Mouse (Mus musculus) thymus, adult 18-20 months (tissue): Measurements from ENCODE around the gene Srgap2.
"Not testable (repeated sequence)": the region's sequence is repeated elsewhere in the genome, so short reads cannot be mapped to it uniquely, and the experiment has no call there.

ENCODE experiments used
- DNase-seq, 2 experiments: peaks; one replicate each; pipeline ENCODE4 v3.0.0; 2022; ENCODE audit warnings: mixed read lengths in 2 of 2

Srgap2 gene

GRCm38 (mm10) chr1:131331180-131331579, 196.0 kb downstream of the Srgap2 start:
- DNase-seq, result no peak

DNA sequence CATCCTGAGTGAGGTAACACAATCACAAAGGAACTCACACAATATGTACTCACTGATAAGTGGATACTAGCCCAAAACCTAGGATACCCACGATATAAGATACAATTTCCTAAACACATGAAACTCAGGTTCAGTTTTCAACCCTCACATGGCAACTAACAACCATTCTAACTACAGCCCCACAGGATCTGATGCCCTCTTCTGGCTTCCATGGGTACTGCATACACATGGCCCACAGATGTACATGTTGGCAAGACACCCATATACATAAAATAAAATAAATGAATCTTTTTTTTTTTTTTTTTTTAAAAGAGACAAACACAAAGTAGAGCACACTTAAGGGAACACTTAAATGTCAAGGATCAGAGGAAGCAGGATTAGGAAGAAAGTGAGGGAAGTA, 198.1 kb downstream of the Srgap2 start:
- DNase-seq, result not testable (repeated sequence)

GRCm38 (mm10) chr1:131327167-131327566, 200.0 kb downstream of the Srgap2 start:
- DNase-seq, result no peak

- DNase-seq, result no peak
Observed at GRCm38 (mm10) chr1:131324816-131325463, 202.2 kb downstream of the Srgap2 start.

DNA sequence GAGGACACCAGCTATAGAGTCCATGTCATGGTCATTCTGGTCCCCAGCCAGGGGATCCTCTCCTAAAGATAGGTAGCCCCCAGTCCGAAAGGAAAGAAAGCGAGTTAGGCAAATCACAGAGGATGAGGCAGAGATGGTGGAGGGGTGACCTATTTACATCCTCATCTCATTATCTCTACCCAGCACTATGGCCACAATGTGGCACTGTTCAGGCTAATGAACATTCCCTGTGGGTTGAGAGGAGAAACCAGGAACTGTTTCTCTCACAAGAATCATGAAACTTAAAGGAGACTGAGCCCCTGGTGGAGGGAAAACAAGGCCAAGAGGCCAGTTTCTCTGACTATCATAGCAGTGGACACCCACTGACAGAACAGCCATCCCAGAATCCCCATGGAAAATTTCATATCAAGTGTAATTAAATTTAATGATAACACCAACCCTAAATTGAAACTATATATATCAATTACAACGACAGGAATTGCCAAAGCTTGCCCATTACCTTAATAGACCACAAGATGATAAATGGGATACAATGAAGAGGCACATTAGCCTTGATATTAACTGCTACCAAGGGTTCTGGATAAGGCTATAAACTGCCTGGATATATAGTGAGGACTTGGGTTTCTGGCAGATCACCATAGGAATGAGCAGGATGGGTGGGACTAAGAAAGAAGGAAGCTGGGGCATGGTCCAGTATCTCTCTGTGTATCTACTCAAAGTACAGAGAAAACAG, 207.4 kb downstream of the Srgap2 start:
- DNase-seq, result no peak

DNA sequence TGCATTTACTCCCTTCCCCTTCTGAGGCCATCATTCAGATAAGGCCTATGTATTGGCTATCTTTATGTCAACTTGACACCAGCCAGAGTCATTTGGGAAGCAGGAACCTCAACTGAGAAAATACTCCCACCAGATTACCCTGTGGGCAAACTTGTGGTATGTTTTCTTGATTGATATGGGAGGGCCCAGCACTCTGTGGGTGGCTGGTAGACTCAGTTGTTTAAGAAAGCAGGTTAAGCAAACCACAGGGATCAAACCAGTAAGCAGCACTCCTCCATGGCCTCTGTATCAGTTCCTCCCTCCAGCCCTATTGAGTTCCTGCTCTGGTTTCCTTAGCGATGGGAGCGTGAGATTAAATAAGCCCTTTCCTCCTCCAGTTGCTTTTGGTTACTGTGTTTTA, 208.8 kb downstream of the Srgap2 start:
- DNase-seq, result no peak

DNA sequence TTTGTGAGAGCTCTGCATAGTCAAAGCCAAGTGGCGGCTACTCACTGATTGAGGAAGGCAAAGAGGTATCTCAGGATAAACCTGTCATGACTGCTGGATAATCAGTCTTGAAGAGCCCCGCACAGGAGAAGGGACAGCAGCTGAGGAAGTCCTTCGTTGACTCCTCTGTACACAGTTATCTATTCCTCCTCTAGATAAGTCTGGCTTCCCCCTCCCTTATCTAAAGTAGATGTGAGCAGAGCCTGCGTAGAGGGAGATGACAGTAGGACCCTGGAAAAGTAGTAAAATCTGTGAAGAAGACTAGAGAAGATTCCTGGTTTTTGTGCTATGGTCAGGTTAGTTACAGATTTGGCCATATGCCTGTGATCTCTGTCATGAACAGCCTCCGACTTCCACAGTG, 209.5 kb downstream of the Srgap2 start:
- no peak for DNase-seq

GRCm38 (mm10) chr1:131311284-131311683, 215.9 kb downstream of the Srgap2 start:
- no peak for DNase-seq

- no peak for DNase-seq
Observed at GRCm38 (mm10) chr1:131310237-131310818, 216.8 kb downstream of the Srgap2 start.

DNA sequence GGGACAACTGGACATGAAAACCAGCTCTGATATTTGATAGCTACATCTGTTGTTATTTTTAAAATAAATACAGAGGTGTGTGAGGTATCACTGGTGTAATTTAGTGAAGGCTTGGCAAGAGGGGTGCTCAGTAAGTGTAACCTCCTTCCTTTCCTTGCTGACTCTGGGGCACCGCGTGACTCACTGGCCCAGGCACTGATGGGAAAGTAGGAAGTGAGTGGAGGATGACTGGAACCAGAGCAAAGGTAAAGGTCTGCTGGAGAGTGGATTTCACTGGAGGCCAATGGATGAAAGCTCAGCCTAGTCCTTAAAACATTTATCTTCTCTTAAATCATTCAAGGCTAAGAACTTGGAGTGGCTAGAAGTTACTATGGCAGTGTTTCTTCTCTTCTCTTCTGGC, 226.4 kb downstream of the Srgap2 start:
- DNase-seq, result no peak

GRCm38 (mm10) chr1:131299788-131300187, 227.4 kb downstream of the Srgap2 start:
- no peak for DNase-seq

- no peak for DNase-seq
Observed at GRCm38 (mm10) chr1:131299240-131299639, 227.9 kb downstream of the Srgap2 start.

GRCm38 (mm10) chr1:131298171-131298570, 229.0 kb downstream of the Srgap2 start:
- DNase-seq, result no peak

- DNase-seq, result no peak
Observed at GRCm38 (mm10) chr1:131296726-131297125, 230.4 kb downstream of the Srgap2 start.

DNA sequence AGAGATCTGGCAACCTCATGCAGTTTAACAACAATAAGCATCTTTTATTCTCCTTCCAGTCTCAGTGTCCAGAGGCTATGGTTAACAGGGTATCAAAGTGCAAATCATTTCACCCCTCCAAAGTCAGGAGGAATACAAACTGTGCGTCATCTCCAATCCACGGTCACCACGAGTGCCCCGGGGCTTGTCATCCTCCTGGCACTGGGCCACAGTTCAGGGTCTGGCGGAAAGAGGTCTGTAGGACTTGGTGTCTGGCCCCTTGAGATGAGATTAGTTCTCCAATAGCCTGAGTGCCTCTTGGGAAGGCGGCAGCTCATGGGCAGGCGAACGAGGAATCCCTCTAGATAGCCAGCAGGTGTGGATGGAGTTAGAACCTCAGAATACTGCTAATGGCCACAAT, 232.0 kb downstream of the Srgap2 start:
- DNase-seq, result no peak

GRCm38 (mm10) chr1:131293922-131294250, 233.3 kb downstream of the Srgap2 start:
- DNase-seq, result no peak

DNA sequence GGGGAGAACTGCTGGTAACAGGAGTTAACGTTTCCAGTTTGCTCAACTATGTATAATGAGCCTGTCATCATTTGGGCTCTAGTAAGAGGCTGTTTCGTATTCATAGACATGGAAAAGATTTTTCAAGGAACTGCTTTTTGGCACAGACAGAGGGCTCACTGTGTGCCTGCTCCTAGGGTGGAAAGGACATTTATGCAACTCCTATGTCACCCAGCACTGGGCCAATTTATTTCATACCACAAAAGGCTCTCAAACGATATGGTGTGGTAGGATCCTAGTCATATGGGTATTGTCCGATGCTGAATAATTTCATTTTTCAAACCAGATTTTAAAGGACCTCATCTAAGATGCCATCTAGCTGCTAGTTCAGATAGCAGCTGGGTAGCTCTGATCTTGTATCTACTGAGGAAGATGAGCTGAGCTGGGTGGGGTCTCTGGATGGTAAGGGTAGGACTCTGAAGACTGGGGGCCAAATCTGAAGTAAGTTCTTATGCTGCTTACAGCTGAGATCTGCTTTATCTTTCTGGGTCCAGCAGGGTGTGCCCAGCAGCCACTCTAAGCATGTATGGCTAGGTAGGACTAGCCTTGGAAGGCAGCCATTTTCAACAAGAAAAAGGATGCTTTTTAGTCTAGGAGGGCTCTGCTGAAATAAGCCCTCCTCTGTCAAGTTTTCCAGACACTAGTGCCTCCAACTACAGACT, 233.8 kb downstream of the Srgap2 start:
- no peak for DNase-seq

DNA sequence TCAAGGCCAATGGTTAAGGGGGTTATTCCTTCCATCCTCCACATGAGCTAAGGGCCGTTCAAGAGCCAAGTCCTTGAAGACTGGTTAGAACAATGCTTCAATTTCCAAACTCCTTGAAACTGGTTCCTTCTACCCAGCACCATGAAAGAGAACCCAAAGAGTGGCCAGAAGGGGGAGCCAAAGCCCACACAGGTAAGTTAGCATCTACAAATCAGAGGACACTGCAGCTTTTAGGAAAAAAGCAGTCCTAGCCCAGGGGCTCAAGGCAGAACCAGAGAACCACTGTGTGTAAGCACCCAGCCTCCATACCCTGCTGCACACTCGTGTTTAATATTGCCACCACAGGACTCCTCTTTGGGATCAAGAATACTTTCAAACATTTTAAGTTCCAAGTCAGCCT, 236.5 kb downstream of the Srgap2 start:
- DNase-seq, result peak in 1 of 2 experiments; percentile 43

DNA sequence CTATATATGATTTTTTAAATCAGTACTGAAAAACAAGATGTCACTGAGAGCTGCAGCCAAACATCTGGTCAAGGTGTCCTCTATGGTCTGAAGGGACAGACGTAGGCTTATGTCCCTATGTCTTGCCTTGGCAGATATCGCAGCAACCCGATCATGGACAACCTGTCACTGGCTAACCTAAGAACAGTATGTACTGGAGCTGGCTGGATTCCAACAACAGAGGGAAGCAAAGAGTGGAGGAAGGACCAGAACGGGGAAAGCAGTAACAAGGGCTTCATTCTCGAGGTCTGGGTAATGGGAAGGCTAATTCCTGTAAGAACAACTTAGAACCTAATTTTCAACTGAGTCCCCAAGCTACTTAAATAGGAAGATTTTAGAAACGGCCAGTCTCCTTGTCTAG, 238.2 kb downstream of the Srgap2 start:
- DNase-seq, result no peak

DNA sequence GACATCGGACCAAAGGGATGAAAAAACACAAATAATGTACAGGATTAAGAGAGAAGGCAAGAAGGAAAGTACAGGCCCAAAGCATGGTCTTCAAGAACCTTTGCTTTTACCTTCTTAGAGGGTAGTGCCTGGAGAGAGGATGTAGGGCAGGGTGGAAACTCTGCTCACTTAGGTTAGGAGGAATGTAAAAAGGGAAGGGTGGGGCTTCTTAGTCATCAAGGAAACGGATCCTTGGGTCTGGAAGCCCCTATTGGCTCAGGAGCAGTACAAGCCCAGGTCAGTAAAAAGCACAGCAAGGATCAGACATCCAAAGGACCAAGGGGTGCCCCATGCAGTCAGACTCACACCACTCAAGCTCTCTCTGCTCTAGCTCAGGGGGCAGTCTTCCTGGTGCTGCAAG, 239.9 kb downstream of the Srgap2 start:
- DNase-seq, result no peak

DNA sequence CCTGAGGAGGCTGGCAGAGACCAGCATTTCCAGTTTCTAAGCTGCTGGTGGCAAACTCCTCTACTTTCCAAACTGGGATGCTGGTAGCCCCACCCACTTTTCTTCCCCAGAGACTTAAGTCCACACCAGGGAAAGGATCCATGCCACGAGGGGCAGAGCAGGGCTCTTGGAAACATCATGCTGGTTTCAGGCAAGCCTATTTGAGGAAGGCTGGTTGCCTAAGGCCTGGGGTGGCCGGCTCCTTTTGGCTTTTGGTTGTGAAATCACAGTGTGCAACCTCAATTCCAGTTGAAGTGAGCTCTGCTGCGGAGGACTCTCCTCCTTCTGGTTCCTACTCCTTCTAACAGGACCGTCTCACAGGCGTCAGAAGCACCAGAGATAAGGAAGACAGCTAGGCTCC, 240.3 kb downstream of the Srgap2 start:
- DNase-seq, result no peak

- no peak for DNase-seq
Observed at GRCm38 (mm10) chr1:131284616-131285015, 242.5 kb downstream of the Srgap2 start.

- no peak for DNase-seq
Observed at GRCm38 (mm10) chr1:131284167-131284566, 243.0 kb downstream of the Srgap2 start.

GRCm38 (mm10) chr1:131281731-131282130, 245.4 kb downstream of the Srgap2 start:
- DNase-seq, result no peak
